In the genomic region with DNA sequence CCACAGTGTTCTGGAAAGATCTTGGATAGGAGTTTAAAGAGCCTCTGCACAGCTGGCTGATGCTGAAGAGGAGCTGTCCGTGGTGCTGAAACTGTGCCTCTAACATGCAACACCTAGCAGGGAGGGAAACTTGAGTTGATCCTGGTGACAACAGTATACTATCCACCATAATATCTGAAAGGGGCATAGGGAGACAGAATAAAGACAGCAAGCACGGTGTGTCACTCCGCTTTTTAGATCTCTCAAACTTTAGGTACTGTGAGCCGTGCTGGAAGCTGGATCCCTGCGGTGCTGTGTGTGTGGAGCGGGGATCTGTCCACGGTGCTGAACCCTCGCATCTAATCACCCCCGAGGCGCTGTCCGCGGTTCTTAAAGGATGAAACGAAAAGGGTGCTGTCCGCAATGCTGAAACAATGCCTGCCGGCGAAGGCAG, we compare ENCODE assay signal across 8 mouse cellular contexts. TPM values are rescaled to one million over a fixed set of nuclear protein-coding genes. Genes with fewer than 3 reads are reported as not detected.
DNase-seq lines count a peak whose midpoint lies in the region; ATAC-seq lines count a peak whose summit lies in the region.

No protein-coding gene starts in this region.

- H3K27me3 ChIP-seq in embryonic facial prominence, embryonic 14.5 days (replicated peaks; ENCODE audit: control insufficient read depth, insufficient read depth, low read length), result peaks cover 47% of the 10 kb centered on the region
- peaks cover 56% of the 10 kb centered on the region for H3K27me3 ChIP-seq in heart, embryonic 14.5 days (ENCODE audit: control insufficient read depth, insufficient read depth, low read length)
- H3K27me3 ChIP-seq in kidney, embryonic 15.5 days, result peaks cover 53% of the 10 kb centered on the region
- H3K27me3 ChIP-seq in lung, embryonic 16.5 days (ENCODE audit: control insufficient read depth, insufficient read depth, low read depth, low read length), result peaks cover 35% of the 10 kb centered on the region

- no peak overlapping the region for H3K4me2 ChIP-seq in embryonic facial prominence, embryonic 14.5 days (ENCODE audit: low read depth, low read length)
- no peak overlapping the region for H3K4me2 ChIP-seq in heart, embryonic 14.5 days (ENCODE audit: low read length)
- no peak overlapping the region for H3K4me2 ChIP-seq in kidney, embryonic 15.5 days
- no peak overlapping the region for H3K4me2 ChIP-seq in lung, embryonic 16.5 days (ENCODE audit: low read depth, low read length)

- H3K4me1 ChIP-seq in embryonic facial prominence, embryonic 14.5 days (ENCODE audit: control insufficient read depth, insufficient read depth, low read length), result no peaks in the 10 kb centered on the region
- H3K4me1 ChIP-seq in heart, embryonic 14.5 days (ENCODE audit: control insufficient read depth in 2 of 2, insufficient read depth in 2 of 2, low read length in 2 of 2), result peaks cover 0 to 2% of the 10 kb centered on the region in 2 experiments; a peak in 2 of 4 replicates
- peaks cover 11% of the 10 kb centered on the region for H3K4me1 ChIP-seq in kidney, embryonic 15.5 days
- peaks cover 4% of the 10 kb centered on the region; the same call in 1 of the 2 replicates for H3K4me1 ChIP-seq in lung, embryonic 16.5 days (replicated peaks; ENCODE audit: control insufficient read depth, insufficient read depth, low read length)

- under 1% methylated on average over 16 of the region's 16 CpGs for WGBS in embryonic facial prominence, embryonic 14.5 days
- WGBS in heart, embryonic 14.5 days, result under 1% methylated on average over 16 of the region's 16 CpGs
- 1% methylated on average over 16 of the region's 16 CpGs for WGBS in kidney, embryonic 15.5 days
- WGBS in lung, embryonic 16.5 days, result under 1% methylated on average over 16 of the region's 16 CpGs

- no peaks in the 10 kb centered on the region for H3K36me3 ChIP-seq in embryonic facial prominence, embryonic 14.5 days (ENCODE audit: control insufficient read depth, insufficient read depth, low read length)
- H3K36me3 ChIP-seq in heart, embryonic 14.5 days (ENCODE audit: control insufficient read depth, insufficient read depth, low read length), result no peaks in the 10 kb centered on the region
- H3K36me3 ChIP-seq in kidney, embryonic 15.5 days, result no peaks in the 10 kb centered on the region
- no peaks in the 10 kb centered on the region for H3K36me3 ChIP-seq in lung, embryonic 16.5 days (ENCODE audit: control insufficient read depth, insufficient read depth, low read length)

- H3K4me3 ChIP-seq in embryonic facial prominence, embryonic 14.5 days (ENCODE audit: low read depth, low read length), result no peak overlapping the region
- no peak overlapping the region for H3K4me3 ChIP-seq in heart, embryonic 14.5 days (ENCODE audit: control insufficient read depth in 1 of 2, insufficient read depth in 1 of 2, low read depth in 1 of 2, low read length in 2 of 2)
- H3K4me3 ChIP-seq in kidney, embryonic 15.5 days (replicated peaks), result no peak overlapping the region
- H3K4me3 ChIP-seq in lung, embryonic 16.5 days (ENCODE audit: low read length), result no peak overlapping the region

- H3K9ac ChIP-seq in embryonic facial prominence, embryonic 14.5 days (ENCODE audit: low read depth, low read length), result no peak overlapping the region
- no peak overlapping the region for H3K9ac ChIP-seq in heart, embryonic 14.5 days (ENCODE audit: low read length)
- H3K9ac ChIP-seq in kidney, embryonic 15.5 days, result no peak overlapping the region
- H3K9ac ChIP-seq in lung, embryonic 16.5 days (ENCODE audit: low read length), result no peak overlapping the region

- DNase-seq in right cerebral cortex, postnatal 14 days, result peak; percentile 64
- DNase-seq in right cerebral cortex, postnatal 36 days (ENCODE audit: low spot score in 2 of 2), result no peak
- peak; percentile 93 for DNase-seq in embryonic facial prominence, embryonic 14.5 days (ENCODE audit: low spot score)
- DNase-seq in ovary, postnatal 10 days (ENCODE audit: low spot score), result peak; percentile 80
- peak; percentile 92 for DNase-seq in thymus, postnatal 4 days

- peak; percentile 66; the same call in 1 of the 2 replicates for ATAC-seq in embryonic facial prominence, embryonic 14.5 days (ENCODE audit: low read depth)
- peak; percentile 60; the same call in 1 of the 2 replicates for ATAC-seq in heart, embryonic 14.5 days (ENCODE audit: insufficient number of reproducible peaks, insufficient read depth, low FRiP score, low read depth)
- peak; percentile 70; the same call in 1 of the 2 replicates for ATAC-seq in kidney, embryonic 15.5 days (replicated peaks; ENCODE audit: low FRiP score)
- peak; percentile 85 for ATAC-seq in lung, embryonic 16.5 days (ENCODE audit: low read depth)

- H3K27ac ChIP-seq in embryonic facial prominence, embryonic 14.5 days (replicated peaks; ENCODE audit: low read depth, low read length), result no peak overlapping the region
- H3K27ac ChIP-seq in heart, embryonic 14.5 days (replicated peaks in 1 of 2; ENCODE audit: control insufficient read depth in 1 of 2, insufficient read depth in 1 of 2, low read depth in 2 of 2, low read length in 2 of 2), result no peak overlapping the region
- no peak overlapping the region for H3K27ac ChIP-seq in kidney, embryonic 15.5 days
- H3K27ac ChIP-seq in lung, embryonic 16.5 days (ENCODE audit: low read length), result no peak overlapping the region

- H3K9me3 ChIP-seq in embryonic facial prominence, embryonic 14.5 days (ENCODE audit: control insufficient read depth, low read length), result no peaks in the 10 kb centered on the region
- no peaks in the 10 kb centered on the region for H3K9me3 ChIP-seq in heart, embryonic 14.5 days (ENCODE audit: control insufficient read depth, low read length)
- no peaks in the 10 kb centered on the region for H3K9me3 ChIP-seq in kidney, embryonic 15.5 days (replicated peaks)
- H3K9me3 ChIP-seq in lung, embryonic 16.5 days (ENCODE audit: control insufficient read depth, low read length), result no peaks in the 10 kb centered on the region

RNA-seq across cellular contexts. Expression of gene Vstm2l, which starts 1.2 kb away (rescaled TPM):
- 0.80 and 1.4 TPM in 2 replicates for polyA plus RNA-seq in embryonic facial prominence, embryonic 14.5 days (2014; fragmentation: Nextera tagmentation; extraction: Ambion mirVana)
- polyA plus RNA-seq in heart, embryonic 14.5 days (2014; fragmentation: Nextera tagmentation; extraction: Ambion mirVana), result not detected in 2 replicates
- polyA plus RNA-seq in kidney, embryonic 15.5 days (2015; fragmentation: Nextera tagmentation; extraction: Ambion mirVana), result 0.40 and 0.74 TPM in 2 replicates
- not detected in 2 replicates for polyA plus RNA-seq in lung, embryonic 16.5 days (2015; fragmentation: Nextera tagmentation; extraction: Ambion mirVana)

Comparison
In these comparisons a context has a peak if more than half of its experiments do, and no peak if none do; other contexts are left out.
1. DNase-seq: peak in right cerebral cortex, postnatal 14 days (single experiment), embryonic facial prominence, embryonic 14.5 days (single experiment), ovary, postnatal 10 days (single experiment) and thymus, postnatal 4 days (single experiment); none in right cerebral cortex, postnatal 36 days (0 of 2).
2. Peak in every context shown above with its lines, with median percentiles within 50 percentile points of each other: ATAC-seq.